10 mouse cellular contexts compared by ENCODE assay signal in genomic region chr8:117526185-117526584, GRCm38 (mm10). TPM values are rescaled to one million over a fixed set of nuclear protein-coding genes. Genes with fewer than 3 reads are reported as not detected.
DNase-seq lines count a peak whose midpoint lies in the region; TF ChIP-seq lines count a peak whose summit lies in the region.
"Had no signal": no experiment of that assay in that cellular context is flagged by ENCODE, and none has a peak within 500 bp of the region (broad histone marks: within the 10 kb centered on the region; RNA-seq: fewer than 3 reads in every experiment).

No protein-coding gene starts in this region.

- peak overlapping the region; percentile 96 for H3K27ac ChIP-seq in spleen, adult 2 months (ENCODE audit: insufficient read depth, low read length)

- TF ChIP-seq CTCF in spleen, adult 2 months (IDR thresholded peaks at IDR 0.05; ENCODE audit: extremely low read depth, insufficient read depth, insufficient read length, insufficient replicate concordance) = no peak

- no peaks in the 10 kb centered on the region for H3K27me3 ChIP-seq in spleen, adult 2 months (ENCODE audit: control insufficient read depth, insufficient read depth, low read length)

- peaks cover 34% of the 10 kb centered on the region for H3K4me1 ChIP-seq in spleen, adult 2 months (ENCODE audit: control insufficient read depth, insufficient read depth, insufficient read length)

- WGBS in spleen, adult 2 months = 9% methylated on average over 2 of the region's 2 CpGs

- no peak overlapping the region for H3K4me3 ChIP-seq in spleen, adult 2 months (ENCODE audit: extremely low read depth, insufficient read depth, insufficient read length)

- no peaks in the 10 kb centered on the region for H3K36me3 ChIP-seq in spleen, adult 2 months (ENCODE audit: control insufficient read depth, insufficient read depth, low read length)

- peak; percentile 6 for DNase-seq in embryo, embryonic 10.5 days (ENCODE audit: low spot score)
- no peak for DNase-seq in embryo, embryonic 9.5 days (ENCODE audit: extremely low spot score)
- peak in 1 of 2 experiments; percentile 56 for DNase-seq in spleen, adult 2 months (ENCODE audit: low read depth in 1 of 2, low spot score in 2 of 2)
- no peak for DNase-seq in spleen, adult 12 weeks (ENCODE audit: low spot score)
- DNase-seq in lung, postnatal 10 days = peak; percentile 16
- DNase-seq in cerebellum, adult 8-10 months = no peak
- no peak for DNase-seq in embryo, embryonic 11 days
- no peak for DNase-seq in kidney, postnatal 14 days
- DNase-seq: kidney, postnatal 4 days; right cerebral cortex, adult 18-20 months had no signal

- TF ChIP-seq POLR2A in spleen, adult 2 months (IDR thresholded peaks at IDR 0.05; ENCODE audit: low read depth, low read length) = no peak

RNA-seq across cellular contexts. Expression of gene Plcg2, which starts 28.1 kb away (rescaled TPM):
- 51.1 and 65.9 TPM in 2 replicates for polyA plus RNA-seq in spleen, adult 2 months (2012; rRNA removed)

Comparison
In these comparisons a context has a peak if more than half of its experiments do, and no peak if none do; other contexts are left out.
1. DNase-seq: peak in embryo, embryonic 10.5 days (single experiment) and lung, postnatal 10 days (single experiment); none in embryo, embryonic 9.5 days (single experiment), spleen, adult 12 weeks (single experiment), cerebellum, adult 8-10 months (single experiment), embryo, embryonic 11 days (single experiment) and kidney, postnatal 14 days (single experiment).